Mouse (Mus musculus): ENCODE data around the gene Zfp568.
A peak's percentile ranks its signal among the peaks of the same experiment; 100 is the strongest.

The Zfp568 gene

DNA sequence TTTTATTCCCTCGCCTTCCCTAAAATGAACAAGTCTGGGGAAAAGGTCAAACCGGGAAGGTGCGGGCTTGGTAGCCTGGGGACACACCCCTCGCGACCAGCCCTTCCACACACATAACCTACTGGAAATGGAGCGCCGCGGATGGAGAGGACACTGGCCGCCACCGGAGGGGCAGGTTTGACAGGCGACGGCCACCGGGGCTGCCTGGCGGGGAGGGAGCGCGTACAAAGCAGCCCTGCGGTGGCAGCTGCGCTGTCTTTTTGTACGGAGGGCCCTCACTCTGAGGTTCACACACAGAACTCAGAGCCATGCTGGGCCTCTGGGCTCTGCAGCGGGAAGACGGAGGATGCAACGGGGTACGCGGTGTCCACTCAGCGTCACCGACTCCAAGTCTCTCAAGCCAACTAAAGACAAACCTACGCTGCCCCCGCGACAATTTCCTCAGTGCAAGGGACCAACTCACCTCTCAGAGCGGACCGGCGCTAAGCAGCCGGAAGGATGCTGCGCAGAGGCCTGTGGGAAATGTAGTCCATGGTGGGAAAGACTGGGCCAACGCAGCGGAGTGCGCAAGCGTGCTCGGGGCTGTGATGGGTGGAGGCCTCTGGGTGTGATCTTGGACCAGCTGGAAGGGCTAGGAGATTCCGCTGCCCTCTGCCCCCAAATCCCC lies 67.3 kb downstream of the Zfp568 start, which contains the start of gene Zfp14:
Zfp14 (minus strand) TSS at position 499 of the 667 bp plus-strand sequence.
- peak; percentile 71 to 77 for DNase-seq (ENCODE audit: low spot score in 2 of 2)

DNA sequence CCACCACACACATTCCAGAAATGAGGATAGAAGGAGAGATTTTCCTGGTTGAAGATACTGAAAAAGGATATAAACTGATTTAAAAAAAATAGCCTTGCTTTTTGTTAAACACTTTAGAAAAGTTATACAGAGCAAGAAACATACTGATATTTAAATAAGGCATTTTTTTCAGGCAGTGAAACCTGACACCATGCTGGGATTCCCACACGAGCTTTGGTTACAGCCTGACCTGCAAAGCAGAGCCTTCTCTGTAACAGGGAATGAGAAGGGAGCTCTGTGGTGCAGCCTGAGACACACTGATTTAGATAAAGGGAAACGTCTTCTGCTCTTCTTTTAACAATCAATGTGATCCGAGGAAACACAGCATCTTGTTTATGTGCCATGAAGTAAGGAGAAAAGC lies 69.8 kb downstream of the Zfp568 start:
- no peak for DNase-seq (ENCODE audit: low spot score in 2 of 2)

DNA sequence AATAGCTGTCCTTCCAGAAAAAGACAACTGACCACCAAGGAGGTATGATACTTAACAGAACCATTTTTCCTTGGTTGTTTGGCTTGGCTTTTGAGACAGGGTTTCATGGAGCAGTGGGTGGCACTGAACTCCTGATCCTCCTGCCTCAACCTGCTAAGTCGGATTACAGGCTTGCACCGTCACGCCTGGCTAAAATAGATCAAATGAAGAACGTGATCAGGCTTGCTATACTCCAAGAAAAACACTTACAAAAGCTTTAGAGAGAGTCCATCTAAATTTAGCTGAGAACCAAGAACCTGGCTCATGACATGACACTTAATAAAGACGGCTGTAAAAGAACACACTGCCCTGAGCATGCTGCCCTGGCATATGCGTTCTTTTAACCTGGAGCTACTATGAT lies 76.6 kb downstream of the Zfp568 start:
- DNase-seq (ENCODE audit: low spot score in 2 of 2), result no peak

DNA sequence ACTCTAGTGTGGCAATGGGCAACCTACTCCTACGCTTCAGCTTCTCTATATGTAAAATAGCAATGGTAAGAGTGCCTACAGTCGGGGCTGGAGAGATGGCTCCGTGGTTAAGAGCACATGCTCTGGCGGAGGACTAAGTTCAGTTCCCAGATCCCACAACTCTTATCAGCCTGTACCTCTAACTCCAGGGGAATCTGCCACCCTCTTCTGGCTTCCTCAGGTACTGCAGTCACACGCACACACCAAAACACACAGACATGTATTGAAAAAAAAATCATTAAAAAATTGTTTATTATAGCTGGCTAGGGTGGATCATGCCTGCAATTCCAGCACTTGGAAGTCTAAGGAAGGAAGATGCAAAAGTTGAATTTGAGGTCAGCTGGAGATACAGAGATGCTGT lies 78.7 kb downstream of the Zfp568 start:
- DNase-seq (ENCODE audit: low spot score in 2 of 2), result no peak

DNA sequence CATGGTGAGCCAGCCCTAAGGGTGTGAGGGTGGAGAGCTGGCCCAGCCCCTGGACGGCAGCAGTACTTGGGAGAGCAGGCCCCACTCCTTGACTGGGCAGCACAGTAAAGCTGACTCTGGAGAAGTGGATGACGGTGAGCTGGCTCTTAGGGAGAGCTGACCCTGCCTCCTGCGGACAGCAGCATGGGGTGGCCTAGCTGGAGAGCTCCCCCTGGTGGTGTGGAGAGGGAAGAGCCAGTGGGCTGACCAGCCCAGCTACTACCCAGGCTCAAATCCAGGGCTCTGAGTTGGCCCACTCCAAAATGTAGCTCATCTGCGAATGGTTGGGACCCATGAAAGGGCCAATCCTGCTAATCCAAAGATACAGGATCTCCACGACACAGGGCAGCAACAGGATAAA lies 80.9 kb downstream of the Zfp568 start:
- DNase-seq (ENCODE audit: low spot score in 2 of 2), result no peak

DNA sequence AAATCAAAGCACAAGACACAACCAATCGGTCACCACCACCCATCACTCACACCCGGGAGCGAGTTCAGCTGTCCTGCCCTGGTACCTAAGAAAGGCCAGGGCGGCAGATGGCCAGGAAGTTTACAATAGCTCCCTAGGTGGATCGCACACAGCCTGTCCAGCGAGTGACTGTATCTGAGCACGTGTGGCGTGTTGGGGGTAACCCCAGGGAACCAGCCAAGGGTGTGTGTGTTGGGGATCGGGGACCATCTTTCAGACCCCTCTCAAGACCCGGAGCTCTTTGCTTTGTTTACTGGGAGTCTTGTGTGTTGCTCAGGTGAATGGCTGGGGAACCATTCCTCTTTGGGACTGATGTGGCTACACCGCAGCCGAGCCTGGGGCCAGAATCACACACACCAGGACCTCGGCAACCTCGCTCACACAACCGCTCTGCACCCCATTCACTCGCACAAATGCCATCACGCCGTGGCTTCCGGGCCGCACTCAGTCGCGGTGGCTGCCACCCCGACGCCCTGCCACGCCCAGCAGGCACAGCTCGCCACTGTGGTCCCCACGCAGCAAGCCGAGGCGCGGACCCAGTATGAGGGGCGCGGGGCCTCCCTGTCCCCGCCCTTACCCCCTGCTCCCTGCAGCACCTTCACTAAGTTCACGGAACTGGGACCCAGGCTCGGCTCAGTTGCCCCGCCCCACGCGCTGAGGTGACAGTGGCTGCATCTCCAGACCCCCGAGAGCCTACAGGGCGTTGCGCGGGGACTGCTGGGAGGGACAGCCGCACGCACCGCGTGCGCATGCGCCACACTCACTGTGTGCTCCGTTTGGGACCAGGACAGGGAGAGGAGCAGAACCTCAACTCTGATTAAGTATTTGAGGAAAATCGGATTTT lies 88.6 kb downstream of the Zfp568 start, which contains the start of gene Zfp82:
Zfp82 (minus strand) TSS at position 755 of the 883 bp plus-strand sequence.
- peak; percentile 68 to 79 for DNase-seq (ENCODE audit: low spot score in 2 of 2)

Measured in natural killer cell, adult 2 months (primary cell).